Mouse (Mus musculus) bone marrow, adult 2 months (tissue): ENCODE measurements at regions not wholly inside any gene's neighbourhood (a gene's known extent, or its start where the extent isn't known, plus 50 kb on each side); places are given as distances from the start of the nearest gene placed in this dataset.

Experiments used
- H3K27ac ChIP-seq: fragments of 200-500 bp; 2 replicates; pipeline ENCODE4 v1.5.1; 2012; ENCODE audit warnings: low read depth, mild to moderate bottlenecking, control low read depth, inconsistent platforms, low read length; ENCODE audit not compliant: control insufficient read depth, poor library complexity, insufficient read depth
- H3K4me1 ChIP-seq: fragments of 200-500 bp; 2 replicates; pipeline ENCODE4 v1.6.1; 2011; ENCODE audit warnings: low read length; ENCODE audit not compliant: control insufficient read depth, insufficient read depth
- H3K4me3 ChIP-seq: fragments of 200-500 bp; replicated peaks from 2 replicates; pipeline ENCODE3; 2011; ENCODE audit warnings: mild to moderate bottlenecking, low read depth, low read length, control low read depth; ENCODE audit not compliant: control insufficient read depth
- CTCF ChIP-seq: fragments of 200-500 bp; IDR thresholded peaks from 2 replicates; pipeline ENCODE4 v1.5.1; 2011; ENCODE audit warnings: low read length, control low read depth; ENCODE audit not compliant: control insufficient read depth, insufficient read depth
- POLR2A ChIP-seq: fragments of 200-500 bp; IDR thresholded peaks from 2 replicates; pipeline ENCODE4 v1.6.1; 2011; ENCODE audit warnings: low read depth, mild to moderate bottlenecking, control low read depth, low read length, borderline replicate concordance; ENCODE audit not compliant: control insufficient read depth
- WGBS: fragments of 180-500 bp; shearing (Covaris S2); methylation state at CpG from one replicate; pipeline ENCODE4 v1.1.7; 2018; 5-methylcytosine and 5-hydroxymethylcytosine counted together

DNA sequence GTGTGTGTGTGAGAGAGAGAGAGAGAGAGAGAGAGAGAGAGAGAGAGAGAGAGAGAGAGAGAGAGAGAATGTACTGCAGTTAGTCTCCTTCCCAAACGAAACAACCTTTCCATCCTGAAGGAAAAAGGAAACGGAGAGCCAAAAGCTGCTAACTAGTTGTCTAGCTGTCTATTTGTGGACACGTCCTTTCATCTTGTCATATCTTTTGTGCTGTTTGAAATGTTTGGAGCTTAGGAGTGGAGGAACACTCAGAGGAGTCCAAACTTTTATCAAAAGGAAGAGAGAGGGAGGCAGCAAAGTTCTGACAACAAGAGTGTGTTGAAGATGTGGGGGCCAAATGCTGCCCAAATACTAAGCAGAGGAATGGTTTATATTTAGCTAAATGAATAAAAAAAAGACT lies 246.6 kb downstream of the Tmem38b start:
- H3K4me3 ChIP-seq = no peak overlapping the region
- H3K27ac ChIP-seq = no peak overlapping the region
- H3K4me1 ChIP-seq = no peaks in the 10 kb centered on the region
- TF ChIP-seq POLR2A (no peak), CTCF (no peak)
- WGBS = 65% methylated on average over 3 of the region's 3 CpGs

DNA sequence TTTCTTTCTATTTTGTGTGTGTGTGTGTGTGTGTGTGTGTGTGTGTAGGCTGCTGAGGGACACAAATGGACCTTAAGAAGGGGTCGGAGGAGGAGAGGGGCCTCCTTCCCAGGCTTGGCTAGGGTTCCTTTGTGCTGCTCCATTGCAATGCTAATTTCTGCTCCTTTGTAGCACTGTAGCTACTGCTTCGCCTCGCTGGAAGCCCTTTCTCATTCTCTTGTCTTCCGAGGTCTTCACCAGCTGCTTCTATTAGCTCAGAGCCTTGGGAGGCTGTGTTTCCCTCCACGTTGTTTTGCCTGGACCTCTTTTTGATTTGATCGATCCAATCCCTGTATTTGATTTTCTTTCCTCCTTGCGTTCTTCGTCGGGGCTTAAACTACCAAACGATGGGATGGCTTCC lies 247.1 kb downstream of the Tmem38b start:
- Histone ChIP-seq H3K4me3 (no peak overlapping the region), H3K4me1 (no peaks in the 10 kb centered on the region), H3K27ac (no peak overlapping the region)
- TF ChIP-seq CTCF (no peak), POLR2A (no peak)
- WGBS = 53% methylated on average over 10 of the region's 10 CpGs

DNA sequence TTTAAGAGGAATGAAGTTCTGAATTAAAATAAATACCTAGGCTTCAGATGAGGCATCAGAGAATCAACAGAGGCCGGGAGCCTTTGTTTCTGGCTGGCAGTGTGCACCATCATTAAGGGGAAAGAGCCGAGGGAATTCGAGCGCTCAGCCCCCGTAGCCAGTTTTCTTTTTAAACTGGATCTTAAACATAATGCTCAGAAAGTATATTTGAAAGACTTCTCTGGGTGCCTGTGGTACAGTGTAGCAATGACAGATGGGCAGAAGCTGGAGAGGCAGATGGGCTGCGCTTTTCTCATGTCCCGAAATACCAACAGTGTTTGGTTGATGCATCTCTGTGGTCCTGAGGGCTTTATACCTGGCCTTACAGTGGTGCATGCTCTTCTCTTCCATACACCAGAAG lies 247.6 kb downstream of the Tmem38b start:
- TF ChIP-seq POLR2A (no peak), CTCF (no peak)
- Histone ChIP-seq H3K27ac (no peak overlapping the region), H3K4me3 (no peak overlapping the region), H3K4me1 (no peaks in the 10 kb centered on the region)
- 83% methylated on average over 7 of the region's 7 CpGs for WGBS

DNA sequence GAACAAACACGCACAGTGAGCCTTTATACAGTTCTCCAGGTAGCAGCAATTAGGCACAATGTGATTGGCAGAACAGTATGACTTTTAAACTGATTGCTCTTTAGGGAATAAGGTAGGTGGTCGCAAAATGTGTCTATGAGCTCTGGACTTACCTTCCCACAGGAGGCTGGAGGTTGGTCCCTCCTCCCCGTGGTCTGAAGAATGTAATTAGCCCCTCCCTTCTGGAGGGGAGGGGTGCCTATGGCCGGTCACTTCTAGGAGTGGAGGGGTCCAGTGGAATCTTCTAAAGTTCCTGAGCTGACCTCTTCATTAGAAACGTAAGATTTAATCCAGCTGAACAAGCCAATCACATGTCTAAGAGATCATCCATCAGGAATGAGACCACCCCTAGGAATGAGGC lies 248.4 kb downstream of the Tmem38b start:
- no peaks in the 10 kb centered on the region for H3K4me1 ChIP-seq
- no peak overlapping the region for H3K4me3 ChIP-seq
- WGBS = 69% methylated on average over 5 of the region's 5 CpGs
- H3K27ac ChIP-seq = no peak overlapping the region
- no peak for TF ChIP-seq CTCF
- TF ChIP-seq POLR2A = no peak

DNA sequence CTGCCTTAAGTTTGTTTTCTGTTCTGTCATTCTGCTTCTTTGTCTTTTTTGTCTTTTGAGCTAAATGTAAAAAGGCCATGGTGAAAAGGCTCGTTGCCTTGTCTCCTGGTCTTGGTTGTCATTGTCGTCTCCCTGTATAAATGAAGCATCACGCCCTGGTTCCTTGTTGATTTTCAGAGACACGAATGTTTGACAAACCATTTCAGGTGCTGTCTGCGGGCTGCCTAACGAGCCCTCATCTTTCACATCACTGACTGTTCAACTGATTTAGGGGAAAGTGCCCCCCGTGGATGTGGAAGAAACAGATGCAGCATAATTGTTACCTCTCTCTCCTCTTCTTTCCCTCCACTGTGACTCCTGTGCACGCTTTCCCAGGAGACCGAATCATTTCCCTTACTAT lies 254.7 kb downstream of the Tmem38b start:
- 79% methylated on average over 9 of the region's 9 CpGs for WGBS

DNA sequence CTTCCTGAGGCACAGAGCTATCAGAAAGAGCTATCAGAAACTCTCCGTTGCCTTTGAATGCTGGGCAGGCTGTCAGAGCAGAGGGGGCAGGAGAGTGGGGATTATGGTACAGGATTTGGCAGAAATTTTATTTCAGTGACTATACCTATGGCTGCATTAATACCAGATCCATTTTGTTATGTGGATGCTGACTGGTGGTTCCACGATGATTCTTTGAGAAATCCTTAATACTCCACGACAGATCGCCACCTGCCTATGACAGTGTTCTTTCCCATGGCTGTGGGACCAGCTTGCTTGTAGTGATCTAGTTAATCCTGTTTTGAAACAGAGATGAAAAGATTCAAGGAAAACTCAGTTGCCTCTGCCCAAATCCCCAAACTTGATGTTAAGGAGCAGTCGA lies 255.6 kb downstream of the Tmem38b start:
- Histone ChIP-seq H3K4me1 (no peaks in the 10 kb centered on the region), H3K27ac (no peak overlapping the region), H3K4me3 (no peak overlapping the region)
- TF ChIP-seq POLR2A (no peak), CTCF (no peak)
- WGBS = 92% methylated on average over 5 of the region's 5 CpGs

More for the DNA sequence above, 254.7 kb downstream of the Tmem38b start:
- no peaks in the 10 kb centered on the region for H3K4me1 ChIP-seq
- H3K27ac ChIP-seq = no peak overlapping the region
- H3K4me3 ChIP-seq = no peak overlapping the region
- TF ChIP-seq CTCF (no peak), POLR2A (no peak)

DNA sequence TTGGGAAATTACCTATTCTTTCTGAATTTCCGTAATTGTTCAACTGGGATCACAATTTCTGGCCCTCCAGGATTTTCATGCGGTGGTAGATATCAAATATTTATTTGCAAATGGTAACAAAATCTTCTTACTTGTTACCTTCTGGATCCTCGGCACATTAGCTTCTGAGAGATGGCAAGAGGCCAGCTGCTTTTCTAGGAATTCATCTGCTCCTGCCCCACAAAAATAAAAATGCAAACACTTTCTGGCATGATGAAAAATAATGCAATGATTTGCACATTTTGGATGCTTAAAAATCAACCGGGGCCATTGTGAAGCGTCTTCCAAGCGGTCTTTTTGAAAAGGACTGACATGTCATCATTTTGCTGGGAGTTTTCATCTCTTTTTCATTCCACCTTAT lies 258.9 kb downstream of the Tmem38b start:
- WGBS = 89% methylated on average over 6 of the region's 6 CpGs
- Histone ChIP-seq H3K4me3 (no peak overlapping the region), H3K4me1 (no peaks in the 10 kb centered on the region), H3K27ac (no peak overlapping the region)
- no peak for TF ChIP-seq CTCF
- TF ChIP-seq POLR2A = no peak

DNA sequence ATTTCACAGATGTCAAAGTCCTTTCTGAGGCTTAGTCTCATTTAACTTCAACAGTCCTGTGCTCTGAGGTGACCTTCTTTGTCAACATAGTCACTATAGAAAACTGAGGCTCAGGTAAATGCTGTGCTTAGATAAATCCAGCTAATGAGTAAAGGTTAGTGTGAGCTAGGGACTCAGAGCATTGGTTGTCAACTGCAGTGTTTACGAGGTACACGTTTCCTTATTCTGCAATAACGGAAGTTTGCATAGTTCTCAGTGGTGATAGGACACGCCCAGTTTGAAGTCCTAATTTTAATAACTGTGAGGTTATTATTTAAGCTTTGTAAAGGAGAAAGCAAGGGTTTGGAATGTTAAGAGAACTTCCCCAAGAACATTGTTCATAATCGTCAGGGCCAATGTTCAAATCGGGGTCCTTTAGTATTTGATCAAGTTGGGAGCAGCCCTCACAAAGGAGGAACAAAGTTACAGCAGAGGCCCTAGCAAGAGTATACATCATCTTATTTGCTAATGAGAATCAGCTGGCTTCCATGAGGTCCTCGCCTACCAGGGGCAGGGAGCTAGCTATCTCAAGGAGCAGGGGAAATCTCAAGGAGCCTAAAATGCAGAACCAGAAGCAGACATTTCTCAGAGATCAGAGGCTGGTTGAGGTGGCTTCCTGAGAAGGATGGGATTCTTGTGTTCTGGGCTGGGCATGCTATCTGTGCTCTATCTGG lies 268.6 kb downstream of the Tmem38b start:
- H3K27ac ChIP-seq = no peak overlapping the region
- TF ChIP-seq CTCF (no peak), POLR2A (no peak)
- no peak overlapping the region for H3K4me3 ChIP-seq
- H3K4me1 ChIP-seq = no peaks in the 10 kb centered on the region
- WGBS = 39% methylated on average over 7 of the region's 7 CpGs

DNA sequence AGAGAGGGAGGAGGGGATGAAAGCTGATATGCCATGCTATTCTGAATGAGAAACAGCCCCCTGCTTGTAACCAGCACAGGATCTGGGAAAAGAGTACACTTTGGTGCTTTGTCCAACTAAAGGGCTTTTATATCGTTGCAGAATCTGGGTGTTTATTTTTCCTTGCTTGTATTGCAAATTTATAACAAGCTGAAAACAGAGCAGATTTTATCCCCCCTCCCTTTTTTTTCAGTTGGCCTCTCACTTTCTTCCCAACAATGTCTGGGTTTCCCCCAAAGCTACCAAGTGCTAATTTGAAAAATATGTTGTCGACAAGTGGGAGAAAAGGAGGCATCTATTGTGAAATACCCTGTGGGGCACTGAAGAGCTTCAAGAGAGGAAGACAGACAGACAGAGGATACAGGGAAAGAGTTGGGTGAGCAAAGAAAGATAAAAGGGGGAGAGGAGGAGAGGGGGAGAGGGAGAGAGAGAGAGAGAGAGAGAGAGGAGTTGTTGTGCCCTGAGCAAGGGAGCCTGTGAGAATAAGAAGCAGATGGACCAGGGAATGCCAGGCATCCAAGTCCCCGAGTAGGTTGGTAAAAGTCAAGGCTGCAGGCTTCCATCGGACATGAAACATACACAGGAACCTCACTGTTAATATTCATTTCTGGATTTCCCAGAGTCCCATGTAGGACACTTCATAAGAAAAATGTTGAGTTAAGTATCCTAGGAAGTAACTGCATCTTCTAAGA lies 269.5 kb downstream of the Tmem38b start:
- Histone ChIP-seq H3K4me1 (no peaks in the 10 kb centered on the region), H3K27ac (no peak overlapping the region), H3K4me3 (no peak overlapping the region)
- WGBS = 65% methylated on average over 4 of the region's 4 CpGs
- TF ChIP-seq CTCF (no peak), POLR2A (no peak)
